8 mouse cellular contexts compared by ENCODE assay signal in genomic region chr13:85188903-85189643, GRCm38 (mm10). TPM values are rescaled to one million over a fixed set of nuclear protein-coding genes. Genes with fewer than 3 reads are reported as not detected.
A peak's percentile ranks its signal among the peaks of the same experiment; 100 is the strongest.
DNase-seq lines count a peak whose midpoint lies in the region; ATAC-seq and TF ChIP-seq lines count a peak whose summit lies in the region.

Gene Ccnh, plus strand, starts transcription at chr13:85189408.

- TF ChIP-seq CTCF in lung, postnatal 0 days (IDR thresholded peaks at IDR 0.05), result peak; percentile 22; the same call in 1 of the 2 replicates

- peak within 1 kb of the TSS; percentile 87 for H3K27ac ChIP-seq in hindbrain, embryonic 10.5 days
- peak within 1 kb of the TSS; percentile 87 for H3K27ac ChIP-seq in lung, postnatal 0 days (ENCODE audit: low read length)

- H3K4me1 ChIP-seq in hindbrain, embryonic 10.5 days (replicated peaks), result peaks cover 13% of the 10 kb centered on the region
- no peaks in the 10 kb centered on the region for H3K4me1 ChIP-seq in lung, postnatal 0 days (ENCODE audit: insufficient read depth, low read depth, low read length)

- peaks cover 31% of the 10 kb centered on the region for H3K36me3 ChIP-seq in hindbrain, embryonic 10.5 days
- peaks cover 4% of the 10 kb centered on the region; the same call in 1 of the 2 replicates for H3K36me3 ChIP-seq in lung, postnatal 0 days (ENCODE audit: insufficient read depth, low read length)

- H3K9ac ChIP-seq in lung, postnatal 0 days (replicated peaks; ENCODE audit: low read depth), result peak within 1 kb of the TSS; percentile 70

- DNase-seq in MN1 (ENCODE audit: low spot score), result peak; percentile 93
- DNase-seq in cerebellum, adult 9-10 months, result peak; percentile 93
- DNase-seq in hindbrain, embryonic 10.5 days (ENCODE audit: low spot score), result peak; percentile 93
- DNase-seq in layer of hippocampus, adult 9-11 months, result peak; percentile 95
- DNase-seq in lung, postnatal 0 days (ENCODE audit: low spot score), result peak; percentile 97
- peak; percentile 85 for DNase-seq in ovary, postnatal 14 days (ENCODE audit: low spot score)
- DNase-seq in thymus, postnatal 14 days, result peak; percentile 92

- WGBS in hindbrain, embryonic 10.5 days, result 2% methylated on average over 44 of the region's 44 CpGs
- WGBS in lung, postnatal 0 days, result 2% methylated on average over 44 of the region's 44 CpGs

- ATAC-seq in frontal cortex, adult (ENCODE audit: low TSS enrichment), result peak; percentile 99
- peak; percentile 99 for ATAC-seq in lung, postnatal 0 days

- peak within 1 kb of the TSS; percentile 94 for H3K4me2 ChIP-seq in lung, postnatal 0 days (replicated peaks; ENCODE audit: low read depth, low read length)

- no peak for TF ChIP-seq EP300 in lung, postnatal 0 days (IDR thresholded peaks at IDR 0.05)

- H3K27me3 ChIP-seq in hindbrain, embryonic 10.5 days (ENCODE audit: insufficient read depth, poor library complexity, severe bottlenecking), result no peaks in the 10 kb centered on the region
- H3K27me3 ChIP-seq in lung, postnatal 0 days (replicated peaks; ENCODE audit: insufficient read depth, low read length), result no peaks in the 10 kb centered on the region

- peak within 1 kb of the TSS; percentile 92 for H3K4me3 ChIP-seq in hindbrain, embryonic 10.5 days
- H3K4me3 ChIP-seq in lung, postnatal 0 days (ENCODE audit: low read depth, low read length), result peak within 1 kb of the TSS; percentile 76

- no peaks in the 10 kb centered on the region for H3K9me3 ChIP-seq in hindbrain, embryonic 10.5 days
- no peaks in the 10 kb centered on the region for H3K9me3 ChIP-seq in lung, postnatal 0 days (ENCODE audit: low read length)

RNA-seq across cellular contexts. Expression of gene Ccnh, which starts in this region (rescaled TPM):
- polyA plus RNA-seq in hindbrain, embryonic 10.5 days (2016; fragmentation: Nextera tagmentation; extraction: Ambion mirVana), result 99.3 and 105 TPM in 2 replicates
- polyA plus RNA-seq in lung, postnatal 0 days (2015; fragmentation: Nextera tagmentation; extraction: Ambion mirVana), result 43.6 and 43.8 TPM in 2 replicates

Comparison
In these comparisons a context has a peak if more than half of its experiments do, and no peak if none do; other contexts are left out.
1. Peak in every context shown above with its lines: DNase-seq, ATAC-seq, H3K4me3 ChIP-seq and H3K27ac ChIP-seq.